Mouse (Mus musculus) c-Kit-positive CD71-negative TER-119-negative erythroid progenitor cells, embryonic 14.5 days (primary cell): Measurements from ENCODE around the gene Olfr644.

ENCODE experiments used
- DNase-seq: peaks from one replicate; pipeline ENCODE4 v3.0.0-alpha.2; 2013; ENCODE audit warnings: low read depth

The Olfr644 gene

DNA sequence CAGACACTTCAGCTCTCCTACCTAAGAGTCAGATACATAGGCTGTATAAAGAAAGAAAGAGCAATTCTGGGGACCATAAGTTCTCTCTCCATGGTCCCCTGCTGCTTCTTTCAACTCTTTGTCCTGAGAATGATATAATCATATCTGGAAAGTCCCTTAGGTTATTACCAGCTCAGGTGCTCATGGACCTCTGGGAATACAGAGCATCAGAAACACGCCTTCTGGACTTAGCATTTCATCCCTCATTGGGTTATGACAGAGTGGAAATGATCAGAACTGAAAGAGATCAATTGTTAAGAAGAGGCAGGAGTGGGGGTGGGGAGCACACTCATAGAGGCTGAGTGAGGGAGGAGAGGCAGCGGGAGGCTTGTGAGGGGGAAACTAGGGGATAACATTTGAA, at the start of gene Olfr644:
TSS of gene Olfr644 (minus strand) at position 101 of the 400 bp plus-strand sequence.
- DNase-seq, result no peak

GRCm38 (mm10) chr7:104104757-104104972, 33.0 kb upstream of the Olfr644 start, which contains the start of gene Olfr646:
Gene Olfr646, plus strand, starts transcription at chr7:104104873.
- no peak for DNase-seq

GRCm38 (mm10) chr7:104103913-104104756, 32.5 kb upstream of the Olfr644 start:
- no peak for DNase-seq

DNA sequence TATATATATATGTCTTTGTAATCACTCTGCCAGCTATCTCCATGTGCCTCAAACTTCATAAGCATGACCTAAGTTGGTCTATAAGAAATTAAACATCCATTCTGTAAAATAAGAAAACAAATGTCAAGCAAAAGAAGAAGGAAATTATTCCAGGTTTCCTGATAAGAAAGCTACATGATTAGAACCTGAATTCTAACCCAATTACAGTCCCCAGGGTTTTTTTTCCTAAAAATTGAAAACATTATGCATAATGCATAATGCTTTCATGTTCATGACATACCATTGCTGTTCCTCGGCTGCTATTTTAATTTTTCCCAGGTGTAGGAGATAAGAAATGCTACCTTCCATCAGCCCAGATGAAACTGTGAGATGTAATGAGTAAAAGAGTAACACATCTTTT, 13.7 kb upstream of the Olfr644 start, which contains the start of gene Olfr645:
TSS of gene Olfr645 (minus strand) at position 101 of the 400 bp plus-strand sequence.
- DNase-seq, result no peak

- no peak for DNase-seq
These were observed 10.3 kb downstream of the Olfr644 start, which contains the start of gene 4930516K23Rik for GRCm38 (mm10) chr7:104061345-104061744. Gene 4930516K23Rik, minus strand, starts transcription at chr7:104061445.

DNA sequence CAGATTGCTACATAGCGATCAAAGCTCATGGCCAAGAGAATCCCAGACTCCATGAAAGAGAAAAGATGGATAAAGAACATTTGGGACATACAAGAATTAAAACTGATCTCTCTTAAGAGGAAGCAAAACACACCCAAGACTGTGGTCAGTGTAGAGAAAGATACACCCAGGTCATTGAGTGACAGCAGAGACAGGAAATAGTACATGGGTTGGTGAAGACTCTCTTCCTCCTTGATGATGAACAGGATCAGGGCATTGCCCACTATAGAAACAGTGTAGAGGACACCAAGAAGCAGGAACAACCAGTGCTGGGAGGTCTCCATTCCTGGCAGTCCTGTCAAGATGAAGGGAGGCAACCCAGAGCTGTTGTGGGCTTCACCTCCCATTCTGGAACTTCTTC, 12.5 kb downstream of the Olfr644 start:
- no peak for DNase-seq

GRCm38 (mm10) chr7:104052566-104052965, 19.1 kb downstream of the Olfr644 start, which contains the start of gene Olfr642:
Gene Olfr642, minus strand, starts transcription at chr7:104052666.
- DNase-seq, result no peak

DNA sequence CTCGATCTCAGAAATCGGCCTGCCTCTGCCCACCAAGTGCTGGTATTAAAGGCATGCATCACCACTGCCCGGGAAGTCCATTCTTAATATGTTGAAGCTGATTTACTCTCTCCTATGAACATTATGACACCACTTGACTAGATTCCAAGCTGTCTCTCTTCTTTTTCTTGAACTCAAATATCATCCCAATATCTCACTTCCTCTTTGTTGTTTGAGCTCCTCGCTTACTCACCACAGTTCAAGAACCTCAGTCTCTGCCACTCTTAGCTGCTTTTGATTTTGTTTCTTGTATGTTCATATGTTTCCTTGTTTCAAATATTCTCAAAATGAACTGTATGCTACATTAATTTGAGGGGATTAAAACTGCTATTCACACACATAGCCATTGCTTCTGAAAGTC, 20.9 kb downstream of the Olfr644 start:
- DNase-seq, result no peak

DNA sequence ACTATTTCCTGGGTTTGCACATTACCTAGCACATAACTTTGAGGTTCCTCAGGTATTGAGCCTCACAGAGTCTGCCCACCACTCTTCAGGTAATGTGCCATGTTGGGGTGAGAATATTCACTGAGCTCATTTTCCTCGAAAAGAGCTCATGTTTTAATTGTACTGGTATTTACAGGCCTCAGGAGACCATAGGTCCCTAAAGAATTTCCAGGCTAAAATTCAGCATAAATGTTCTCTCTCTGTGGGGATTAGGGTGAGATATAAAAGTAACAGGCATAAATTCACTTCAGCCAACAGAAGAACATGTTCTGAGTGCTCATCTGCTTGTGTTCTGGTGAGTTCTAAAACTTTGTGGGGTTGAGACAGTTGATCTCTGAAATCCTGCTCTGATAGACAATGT, 36.5 kb downstream of the Olfr644 start, which contains the start of gene Olfr641:
TSS of gene Olfr641 (plus strand) at position 301 of the 400 bp plus-strand sequence.
- DNase-seq, result no peak

GRCm38 (mm10) chr7:104026978-104027377, 44.7 kb downstream of the Olfr644 start:
- no peak for DNase-seq

GRCm38 (mm10) chr7:104025473-104025872, 46.2 kb downstream of the Olfr644 start, which contains the start of gene Olfr640:
Gene Olfr640, minus strand, starts transcription at chr7:104025573.
- DNase-seq, result no peak

- no peak for DNase-seq
These were observed 50.0 kb downstream of the Olfr644 start for GRCm38 (mm10) chr7:104021651-104022050.

GRCm38 (mm10) chr7:104018953-104019352, 52.7 kb downstream of the Olfr644 start:
- DNase-seq, result no peak

DNA sequence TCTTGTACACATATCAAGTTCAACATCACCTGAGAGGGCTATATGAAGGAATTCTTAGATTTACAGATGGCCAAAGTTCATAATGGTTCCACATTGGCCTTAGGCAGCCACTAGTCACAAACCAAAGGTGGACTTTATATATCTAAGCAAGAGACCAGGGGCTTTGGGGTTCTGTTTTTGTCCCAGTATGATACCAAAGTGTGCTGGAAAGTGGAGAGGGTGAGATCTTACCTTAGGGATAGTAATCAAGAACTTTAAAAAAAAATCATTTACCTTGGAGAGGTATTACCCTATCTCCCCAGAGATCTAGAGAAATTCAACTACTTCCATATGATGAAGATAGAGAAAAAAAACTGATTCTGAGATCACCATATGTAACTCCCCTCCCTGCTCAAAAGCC, 54.5 kb downstream of the Olfr644 start, which contains the start of gene Olfr639:
TSS of gene Olfr639 (minus strand) at position 101 of the 400 bp plus-strand sequence.
- no peak for DNase-seq
